Mouse (Mus musculus) Muller cell, postnatal 12 days (primary cell): Measurements from ENCODE around the gene Ddah1.
A peak's percentile ranks its signal among the peaks of the same experiment; 100 is the strongest.

Source experiments
- DNase-seq: peaks from one replicate; pipeline ENCODE4 v3.0.0-alpha.2; 2015; ENCODE audit errors: inconsistent ontology term

The Ddah1 gene

DNA sequence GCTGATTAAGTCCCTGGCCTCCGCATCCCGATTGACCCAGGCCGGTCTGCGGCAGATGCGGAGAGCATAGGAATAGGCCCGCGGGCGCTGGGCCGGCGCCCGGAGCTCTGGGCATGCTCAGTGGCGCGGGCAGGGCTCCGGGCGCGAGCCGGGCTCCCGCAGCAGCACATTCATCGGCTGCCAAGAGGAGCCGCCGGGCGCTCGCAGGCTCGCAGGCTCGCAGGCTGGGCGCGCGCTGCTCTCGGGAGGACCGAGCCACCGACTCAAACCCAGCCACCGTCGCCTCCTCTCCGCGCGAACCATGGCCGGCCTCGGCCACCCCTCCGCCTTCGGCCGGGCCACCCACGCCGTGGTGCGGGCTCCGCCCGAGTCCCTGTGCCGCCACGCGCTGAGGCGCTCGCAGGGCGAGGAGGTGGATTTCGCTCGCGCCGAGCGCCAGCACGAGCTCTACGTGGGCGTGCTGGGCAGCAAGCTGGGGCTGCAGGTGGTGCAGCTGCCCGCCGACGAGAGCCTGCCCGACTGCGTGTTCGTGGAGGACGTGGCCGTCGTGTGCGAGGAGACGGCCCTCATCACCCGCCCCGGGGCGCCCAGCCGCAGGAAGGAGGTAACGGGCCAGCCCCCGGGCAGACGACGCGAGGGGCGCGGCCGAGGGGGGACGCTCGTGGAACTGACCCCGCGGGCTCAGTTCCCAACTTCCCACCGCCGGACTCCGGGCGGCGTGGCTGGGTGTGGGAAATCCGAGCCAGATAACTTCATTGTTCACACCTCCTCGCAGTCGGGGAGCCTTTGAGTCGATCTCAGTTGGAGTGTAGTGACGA lies at the start of gene Ddah1:
TSS of gene Ddah1 (plus strand) at position 115 of the 818 bp plus-strand sequence.
- peak; percentile 91 for DNase-seq

DNA sequence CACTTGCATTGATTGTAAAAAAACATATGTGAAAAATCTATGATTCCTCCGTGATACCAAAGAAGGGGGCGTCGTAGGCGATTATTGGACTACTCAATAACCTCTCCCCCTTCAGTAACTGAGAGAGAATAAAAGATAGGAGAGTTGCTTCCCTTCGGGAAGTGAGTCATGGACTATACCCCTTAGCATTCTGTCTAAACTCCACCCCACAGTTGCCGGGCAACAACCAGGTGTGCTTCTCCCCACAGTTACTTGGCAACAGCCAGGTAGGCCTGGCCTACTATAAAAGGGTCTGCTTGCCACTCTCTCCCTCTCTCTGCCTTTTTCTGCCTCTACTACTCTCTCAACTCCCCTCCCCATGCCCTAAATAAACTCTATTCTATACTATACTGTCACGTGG lies 42.6 kb upstream of the Ddah1 start:
- no peak for DNase-seq

DNA sequence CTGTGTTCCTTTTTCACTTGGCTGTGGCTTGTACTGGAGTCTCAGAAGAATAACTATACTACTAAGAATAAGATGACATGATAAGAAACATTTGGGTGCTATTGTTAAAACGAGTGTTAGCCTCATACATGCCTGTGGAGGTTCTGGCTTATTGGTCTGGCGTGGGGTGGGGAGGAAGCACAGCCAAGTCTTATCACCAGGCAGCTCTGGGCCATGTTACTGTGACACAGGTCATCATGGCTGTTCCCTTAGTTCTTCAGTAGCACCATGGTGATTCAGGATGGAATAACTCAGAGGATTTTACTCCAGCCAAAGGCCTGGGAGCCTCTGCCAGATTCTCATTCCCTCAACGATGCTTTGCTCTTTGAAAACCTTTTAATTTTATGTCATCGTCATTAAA lies 38.8 kb upstream of the Ddah1 start:
- no peak for DNase-seq

DNA sequence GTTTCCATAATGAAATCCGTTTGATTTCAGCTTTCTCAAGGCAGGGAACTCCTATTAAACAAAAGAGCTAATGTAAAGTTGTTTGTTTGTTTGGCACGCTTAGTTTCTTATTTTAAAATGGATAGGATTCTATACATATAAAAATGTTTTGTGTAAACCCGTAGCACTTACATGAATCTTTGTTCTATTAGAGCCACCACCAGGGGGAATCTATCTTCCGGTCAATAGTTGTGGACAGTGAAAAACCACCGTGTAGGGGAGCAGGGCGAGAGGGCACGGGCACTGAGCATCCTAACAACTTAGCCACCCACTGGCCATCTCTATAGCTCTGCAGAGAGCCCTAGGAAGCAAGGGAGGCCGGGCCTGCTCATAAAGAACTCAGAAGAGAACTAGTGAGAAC lies 33.4 kb upstream of the Ddah1 start:
- DNase-seq: no peak

DNA sequence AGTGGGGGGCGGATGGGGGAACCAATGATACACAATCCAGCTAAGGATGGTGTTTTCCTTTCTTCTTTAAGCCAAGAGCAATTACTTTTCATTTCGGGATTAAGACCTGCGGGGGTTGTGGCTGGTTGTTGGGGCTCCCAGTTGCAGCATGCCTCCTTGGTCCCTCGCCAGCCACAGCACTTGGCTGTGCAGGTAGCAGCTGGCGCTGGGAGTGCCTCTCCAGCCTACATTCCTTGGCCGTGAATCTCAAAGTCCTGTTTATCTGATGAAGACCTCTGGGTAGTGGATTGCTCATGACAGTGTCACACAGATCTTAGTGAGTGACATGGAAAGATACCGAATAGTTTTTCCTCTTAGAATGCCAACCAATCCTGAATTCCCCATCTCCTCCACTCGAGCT lies 30.1 kb upstream of the Ddah1 start:
- peak; percentile 35 for DNase-seq

DNA sequence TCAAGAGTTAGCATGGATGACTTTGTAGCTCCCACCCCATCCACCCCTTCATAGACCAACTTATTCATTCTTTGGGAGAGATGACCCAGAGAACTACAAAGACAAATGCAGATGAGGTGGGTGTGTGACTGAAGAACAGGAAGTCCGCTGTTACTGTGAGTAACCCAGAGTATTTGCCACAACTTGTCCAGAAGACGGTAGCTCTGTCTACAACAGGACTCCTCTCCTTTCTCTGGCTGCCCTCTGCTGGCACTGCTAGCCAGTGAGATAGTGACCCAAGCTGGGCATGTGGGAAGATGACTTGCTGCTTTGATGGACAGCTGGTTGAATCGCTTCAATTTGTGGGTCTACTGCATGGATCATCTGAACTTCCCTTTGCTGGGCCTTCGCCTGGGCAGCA lies 28.9 kb upstream of the Ddah1 start:
- peak; percentile 67 for DNase-seq

DNA sequence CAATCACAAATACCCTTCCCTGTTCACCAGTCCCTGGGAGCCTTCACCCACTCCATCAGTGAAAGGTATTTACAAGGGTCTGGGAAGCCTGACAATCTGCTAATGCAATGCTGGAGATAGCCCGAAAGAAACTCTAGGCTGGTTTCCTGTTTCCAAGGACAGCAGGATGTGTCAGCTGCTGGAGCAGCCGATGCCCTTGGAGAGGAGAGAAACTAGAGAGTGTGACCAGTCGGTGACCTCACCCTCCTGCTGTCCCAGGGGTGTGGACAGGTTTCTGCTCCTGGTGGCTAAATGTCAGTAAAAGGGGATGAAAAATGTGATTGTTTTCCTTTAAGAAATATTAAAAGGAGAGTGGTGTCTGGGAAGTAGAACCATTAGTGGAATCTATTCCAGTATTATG lies 28.4 kb upstream of the Ddah1 start:
- DNase-seq: no peak

DNA sequence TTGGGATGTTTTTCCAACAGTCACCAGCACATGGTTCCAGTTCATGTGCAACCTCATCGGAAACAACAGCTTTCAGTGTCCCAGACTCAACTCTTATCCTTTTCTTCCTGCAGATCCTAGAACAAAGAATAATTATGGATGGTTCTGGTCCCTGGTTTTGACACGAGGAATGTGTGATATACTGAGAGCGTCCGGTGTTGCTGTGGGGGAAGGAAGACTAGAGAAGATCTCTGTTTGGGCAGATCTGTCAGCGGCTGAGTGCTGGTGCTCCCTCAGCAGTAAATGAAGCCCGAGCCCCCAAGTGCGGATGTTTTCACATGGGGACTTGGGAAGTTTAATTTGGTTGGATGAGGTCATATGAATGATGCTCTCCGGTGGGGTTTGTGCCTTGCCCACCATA lies 23.6 kb upstream of the Ddah1 start:
- no peak for DNase-seq

DNA sequence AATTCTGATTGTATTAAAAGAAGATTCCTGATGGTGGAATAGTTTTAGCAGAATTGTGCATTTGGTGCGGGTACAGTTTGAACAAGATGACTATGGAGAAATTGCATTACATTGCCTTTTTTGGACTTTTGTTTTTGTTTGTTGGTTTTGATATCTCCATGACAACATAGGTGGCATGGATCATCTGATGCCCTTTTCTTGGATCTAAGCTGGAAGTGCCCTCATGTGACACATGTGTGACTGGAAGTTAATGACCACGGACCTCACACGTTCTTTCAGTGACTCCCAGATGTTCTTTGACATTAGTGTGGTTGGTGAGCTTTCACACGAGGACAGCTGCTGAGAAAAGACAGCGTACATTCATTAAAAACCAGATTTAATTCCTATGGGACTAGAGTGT lies 21.9 kb upstream of the Ddah1 start:
- no peak for DNase-seq

DNA sequence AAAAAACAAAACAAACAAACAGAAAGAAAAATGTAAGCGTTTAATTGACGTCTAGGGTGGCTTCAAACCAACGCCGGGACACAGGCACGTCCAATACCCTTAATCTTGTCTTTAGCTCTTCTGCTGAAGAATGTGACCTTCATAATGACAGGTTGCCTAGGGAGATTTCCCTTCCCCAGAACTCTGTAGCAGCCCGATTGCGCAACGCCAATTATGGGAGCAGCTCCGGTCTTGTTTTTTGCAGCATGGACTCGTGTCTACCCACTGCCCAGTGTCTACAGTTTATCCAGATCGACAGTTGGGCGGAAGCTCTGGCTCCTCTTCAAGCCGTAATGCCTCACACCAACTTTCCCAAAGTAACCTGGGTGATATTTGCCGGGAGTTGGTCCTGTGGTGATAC lies 19.8 kb upstream of the Ddah1 start:
- no peak for DNase-seq

DNA sequence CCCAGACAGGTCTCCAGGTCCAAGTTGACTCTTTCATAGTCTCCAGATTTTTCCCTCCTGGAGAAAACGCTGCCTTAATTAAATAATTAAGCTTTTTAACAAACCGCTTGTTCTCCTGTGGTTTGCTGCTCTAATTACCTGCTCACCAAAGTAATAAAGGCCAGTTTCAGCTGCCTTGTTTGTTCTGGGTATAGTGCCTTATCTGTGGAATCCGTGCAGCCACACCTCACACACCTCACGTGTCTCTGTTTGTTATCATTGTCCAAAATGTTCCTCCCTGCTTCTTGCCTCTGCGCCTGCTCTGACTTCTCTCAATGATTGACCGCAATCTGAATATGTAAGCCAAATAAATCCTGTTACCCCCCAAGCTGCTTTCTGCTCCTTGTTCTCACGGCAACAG lies 18.6 kb upstream of the Ddah1 start:
- no peak for DNase-seq

DNA sequence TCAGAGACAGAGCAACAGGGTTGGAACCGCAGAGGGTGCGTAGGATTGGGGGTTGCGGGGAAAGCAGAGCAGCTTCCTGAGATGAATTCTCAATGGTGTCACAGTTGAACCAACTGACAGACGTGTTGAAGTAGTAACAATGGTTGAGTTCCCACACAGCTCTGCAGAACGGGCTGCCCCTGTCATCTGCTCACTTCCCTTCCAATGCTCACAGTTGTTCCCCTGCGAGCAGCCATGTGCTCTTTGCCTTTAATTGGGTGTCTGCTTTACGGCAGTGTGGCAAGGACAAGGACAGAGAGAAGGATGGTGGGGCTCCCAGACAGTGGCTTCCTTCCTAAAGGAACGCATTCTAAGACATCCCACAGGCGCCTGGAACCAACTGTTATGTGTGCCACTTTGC lies 15.4 kb upstream of the Ddah1 start:
- no peak for DNase-seq

DNA sequence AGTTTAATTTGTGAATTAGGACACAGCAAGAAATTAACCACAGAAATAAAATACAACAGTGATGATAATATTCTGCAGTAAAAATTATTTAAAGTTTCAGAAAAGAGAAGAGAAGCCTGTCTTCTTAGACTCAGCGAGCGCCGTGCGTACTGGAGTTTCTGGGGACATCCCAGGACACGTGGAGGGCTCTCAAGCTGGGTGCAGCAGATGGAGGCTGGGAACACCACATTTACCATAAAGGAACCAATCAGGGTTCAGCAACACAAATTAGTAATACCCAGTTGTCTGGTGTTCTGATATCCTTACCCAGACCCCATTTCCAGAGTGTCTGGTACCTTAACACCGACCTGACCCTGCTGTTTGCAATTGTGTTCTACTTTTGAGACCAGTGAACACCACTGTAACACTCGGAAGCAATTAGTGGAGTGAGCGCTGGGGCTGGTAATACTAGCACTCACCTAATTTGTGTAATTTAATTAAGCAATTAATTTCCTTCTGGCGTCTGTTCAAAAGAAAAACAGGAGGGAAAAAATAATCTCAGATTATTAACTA lies 14.9 kb upstream of the Ddah1 start:
- DNase-seq: no peak

DNA sequence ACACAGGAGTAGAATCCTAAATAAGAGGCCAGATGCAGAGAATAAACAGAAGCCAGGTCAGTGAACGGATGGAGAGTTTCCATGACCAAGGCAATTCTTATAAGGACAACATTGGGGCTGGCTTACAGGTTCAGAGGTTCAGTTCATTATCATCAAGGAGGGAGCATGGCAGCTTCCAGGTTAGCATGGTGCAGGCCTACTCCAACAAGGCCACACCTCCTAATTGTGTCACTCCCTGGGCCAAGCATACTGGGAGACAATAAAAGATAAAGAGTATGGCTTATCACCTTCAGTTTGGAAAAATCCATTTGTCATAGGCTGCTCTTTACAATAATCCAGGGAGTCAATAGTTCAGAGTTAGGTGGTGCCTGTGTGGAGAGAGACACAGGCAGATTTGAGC lies 9.8 kb upstream of the Ddah1 start:
- DNase-seq: no peak

DNA sequence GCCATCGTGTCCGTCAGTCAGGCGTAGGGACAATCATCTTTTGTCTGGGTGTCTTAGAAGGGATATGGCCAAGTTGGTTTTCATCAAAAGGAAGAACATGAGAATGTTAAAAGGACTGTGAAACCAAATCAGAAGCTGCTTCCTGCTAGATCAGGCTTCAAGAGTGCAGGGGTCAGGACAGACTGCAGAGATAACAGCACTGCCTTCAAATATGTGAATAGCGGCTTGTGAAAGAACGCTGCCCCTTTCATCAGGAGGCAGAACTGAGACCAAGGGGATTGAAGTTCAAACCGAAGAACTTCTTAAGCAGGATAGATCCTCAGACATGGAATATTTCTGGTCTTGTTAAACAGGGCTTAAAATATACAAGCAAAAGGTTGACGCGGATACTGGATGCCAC lies 2.0 kb upstream of the Ddah1 start:
- DNase-seq: no peak

DNA sequence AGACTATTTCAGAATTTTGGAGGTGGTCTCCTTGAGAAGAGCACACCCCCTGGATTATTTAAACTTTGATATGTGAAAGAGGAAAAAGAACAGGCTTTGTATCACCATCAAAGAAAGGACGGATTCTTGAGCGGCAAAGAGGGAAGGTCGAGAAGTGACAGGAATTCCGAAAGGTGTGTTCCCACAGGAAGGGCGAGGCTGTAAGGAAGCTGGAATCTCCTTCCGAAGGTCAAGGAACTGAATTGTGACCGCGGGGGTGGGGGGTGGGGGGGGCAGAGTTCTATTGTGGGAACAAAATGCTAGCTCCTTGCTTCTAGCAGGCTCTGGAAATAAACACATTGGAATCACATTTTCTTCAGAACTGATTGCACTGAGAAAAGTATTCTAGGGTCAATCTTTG lies 1.3 kb upstream of the Ddah1 start:
- DNase-seq: no peak

DNA sequence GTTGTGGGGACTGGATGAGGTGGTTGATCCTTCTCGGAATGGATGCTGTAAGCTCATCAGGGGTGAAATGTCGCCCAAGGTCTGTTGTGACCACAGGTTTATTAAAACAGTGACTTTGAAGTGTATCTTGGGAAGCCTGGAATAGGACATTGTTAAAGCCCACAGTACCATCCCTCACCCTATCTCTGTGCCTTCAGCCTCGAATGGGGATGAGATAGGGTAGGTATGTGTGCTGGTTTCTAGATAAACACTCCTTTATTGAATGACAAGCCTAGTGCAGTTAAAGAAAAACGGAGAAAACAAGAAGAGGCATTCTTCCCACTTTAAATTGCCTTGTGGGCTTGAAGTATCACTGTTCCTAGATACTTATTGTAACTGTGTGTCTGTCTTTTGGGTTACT lies 631 bp upstream of the Ddah1 start:
- no peak for DNase-seq

DNA sequence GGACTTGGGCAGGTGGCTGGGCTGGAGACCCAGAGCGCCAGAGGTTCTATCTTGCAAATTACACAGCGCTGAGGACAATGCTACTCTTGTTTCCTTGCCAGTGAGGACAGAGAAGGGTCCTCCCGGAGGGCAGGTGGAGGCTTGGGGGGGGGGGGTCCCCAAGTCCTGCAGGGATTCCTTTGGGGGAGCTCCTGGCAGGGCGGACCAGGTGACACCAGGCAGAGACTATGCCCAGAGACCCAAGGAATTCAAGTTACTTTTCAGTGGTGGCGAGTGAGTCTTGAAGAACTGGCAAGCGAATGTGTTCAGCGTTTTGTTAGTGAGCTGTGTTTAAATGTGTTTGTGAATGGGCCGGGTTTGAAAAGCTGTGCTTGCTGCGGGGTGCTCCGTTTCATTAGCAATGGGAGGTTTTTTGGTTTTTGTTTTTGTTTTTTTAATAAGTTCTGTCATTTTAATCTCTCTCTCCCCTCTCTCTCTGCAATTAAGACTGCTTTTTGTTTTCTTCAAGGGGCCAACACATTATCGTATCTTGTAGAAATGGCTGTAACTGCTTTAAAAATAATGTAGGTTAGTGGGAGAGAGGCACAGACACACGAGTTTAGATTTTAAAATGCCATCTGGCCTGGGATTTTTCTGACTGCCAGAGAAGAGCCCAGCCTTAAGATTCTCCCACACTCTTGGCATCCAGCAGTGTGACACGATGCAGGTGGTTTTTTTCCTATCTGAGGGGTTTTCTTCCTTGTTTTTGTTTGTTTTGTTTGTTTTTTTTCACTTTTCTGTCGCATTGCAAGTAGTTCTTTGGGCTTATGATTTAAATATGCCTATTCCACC lies 1.1 kb downstream of the Ddah1 start:
- DNase-seq: peak; percentile 47

DNA sequence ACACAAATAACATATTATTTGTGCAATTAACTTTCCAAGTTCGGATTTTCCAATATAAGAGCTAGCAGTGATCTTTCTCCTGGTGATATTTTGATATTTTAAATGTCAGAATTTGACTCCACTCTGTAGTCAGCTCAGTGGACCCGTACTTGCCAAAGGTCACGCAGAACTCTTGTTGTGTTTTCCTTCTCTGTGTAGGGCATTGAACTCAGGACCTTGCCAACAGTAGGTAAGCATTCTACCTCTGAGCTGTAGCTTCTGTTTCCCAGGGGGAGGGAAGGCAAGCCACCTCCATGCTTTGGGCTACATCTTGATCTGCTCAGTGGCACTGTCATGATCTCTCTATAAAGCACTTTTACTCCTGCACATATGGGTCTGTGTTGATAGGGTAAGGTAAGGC lies 2.1 kb downstream of the Ddah1 start:
- DNase-seq: no peak

DNA sequence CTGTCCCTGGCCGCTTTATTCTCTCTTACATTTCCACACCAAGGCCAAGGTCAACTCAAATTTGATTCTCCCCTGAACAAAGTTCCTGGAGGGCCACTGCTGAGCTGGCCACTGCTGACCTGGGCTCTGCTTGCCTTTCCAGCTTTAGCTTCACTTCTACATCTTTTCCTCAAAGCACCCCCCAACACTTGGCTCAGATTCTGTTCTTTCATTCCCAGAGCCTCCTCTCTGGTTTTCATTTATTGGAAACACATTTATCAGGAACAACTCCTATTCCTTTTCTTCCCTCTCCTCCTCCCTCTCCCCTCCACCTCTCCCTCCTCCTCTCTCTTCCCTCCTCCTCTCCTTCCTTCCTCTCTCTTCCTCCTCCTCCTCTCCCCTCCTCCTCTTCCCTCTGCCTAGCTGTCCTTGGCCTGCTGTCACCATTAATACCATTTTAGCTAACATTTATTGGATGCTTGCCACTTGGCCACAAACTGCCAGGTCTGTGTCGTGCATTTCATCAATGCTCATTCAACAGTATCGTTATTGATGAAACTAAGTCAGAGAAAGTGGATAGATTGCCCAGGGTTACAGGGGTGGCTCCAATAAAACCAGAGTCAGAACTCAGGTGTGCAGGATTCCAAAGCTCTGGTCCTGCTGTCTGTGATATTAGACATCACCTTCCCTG lies 3.2 kb downstream of the Ddah1 start:
- DNase-seq: no peak

DNA sequence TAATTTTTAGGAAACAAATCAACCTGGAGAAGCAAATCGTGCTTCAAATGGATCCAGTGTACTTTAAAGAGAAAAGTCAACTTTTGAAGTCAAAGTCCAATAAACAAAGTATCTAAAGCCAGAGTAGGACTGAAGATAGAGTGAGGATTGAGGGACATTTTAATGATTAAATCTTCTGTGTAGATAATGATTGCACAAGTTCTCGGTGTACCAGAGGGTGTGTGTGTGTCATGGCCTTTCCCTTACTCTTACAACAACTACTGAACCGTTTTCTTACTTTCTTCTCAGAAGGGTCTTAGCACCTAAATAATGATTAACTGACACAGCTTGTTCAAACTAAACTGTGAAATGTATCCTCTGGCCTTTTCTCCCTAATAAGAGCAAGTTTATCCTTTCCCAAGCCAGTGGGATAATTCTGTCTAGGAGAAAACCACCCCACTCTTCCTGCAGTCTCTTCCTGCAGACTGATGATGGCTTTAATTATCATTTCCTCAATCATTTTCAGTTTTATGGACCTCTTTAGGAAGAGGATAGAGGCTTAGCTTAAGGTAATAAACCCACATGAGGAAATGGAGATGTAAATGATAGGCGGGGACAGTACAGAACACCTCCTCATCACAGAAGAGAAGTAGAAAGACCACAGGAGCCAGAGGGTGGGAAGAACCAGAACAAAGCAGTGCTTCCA lies 4.6 kb downstream of the Ddah1 start:
- DNase-seq: no peak

DNA sequence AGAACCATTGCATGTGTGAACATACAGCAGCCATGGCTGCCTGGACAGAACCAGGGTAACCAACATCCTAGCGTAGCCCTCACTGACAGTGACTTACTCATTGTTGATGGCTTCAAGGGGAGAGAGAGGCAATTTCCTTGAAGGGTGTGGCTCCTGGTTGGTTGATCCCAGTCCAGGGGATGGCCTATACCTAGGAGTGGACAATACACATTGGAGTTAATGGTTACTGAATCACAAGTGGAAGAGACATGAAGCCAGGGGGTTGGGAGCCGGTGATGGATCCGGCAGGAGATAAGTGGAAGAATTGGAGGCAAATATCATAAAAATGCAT lies 5.1 kb downstream of the Ddah1 start:
- no peak for DNase-seq
